Mouse (Mus musculus): ENCODE results near the gene Otud7a. TPM values are rescaled to one million over a fixed set of nuclear protein-coding genes. Genes with fewer than 3 reads are reported as not detected.

Gene Otud7a
- polyA plus RNA-seq, 1 experiment from 2014 or later = 0.13 TPM

DNA sequence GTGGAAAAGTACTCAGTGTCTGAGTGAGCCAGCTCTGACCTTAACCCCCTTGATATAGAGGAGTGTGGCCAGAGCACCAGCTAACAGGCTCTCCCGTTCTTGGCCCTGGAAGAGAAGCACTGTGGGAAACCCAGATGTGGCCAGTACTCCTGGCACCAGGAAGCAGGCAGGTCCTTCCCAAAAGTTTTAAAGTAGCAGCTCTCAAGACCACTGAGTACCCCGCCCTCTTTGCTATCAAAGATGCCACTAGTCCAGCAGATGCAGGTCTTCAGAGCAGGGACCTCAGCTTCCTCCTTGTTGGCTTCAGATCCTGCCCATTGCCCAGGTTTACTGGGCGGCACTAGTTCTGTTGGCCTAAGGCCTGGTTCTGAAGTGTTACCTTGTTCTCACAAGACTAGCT, 318.0 kb downstream of the Otud7a start:
- Histone ChIP-seq H3K27ac (ENCODE audit: low read depth) (no peak overlapping the region), H3K4me1 (ENCODE audit: insufficient read depth) (no peaks in the 10 kb centered on the region), H3K27me3 (ENCODE audit: insufficient read depth, low read length) (peaks cover 38% of the 10 kb centered on the region), H3K36me3 (ENCODE audit: insufficient read depth) (no peaks in the 10 kb centered on the region), H3K4me2 (no peak overlapping the region), H3K9me3 (ENCODE audit: low read depth, low read length) (no peaks in the 10 kb centered on the region), H3K4me3 (ENCODE audit: low read depth, low read length) (no peak overlapping the region), H3K9ac (no peak overlapping the region)
- 73% methylated on average over 3 of the region's 3 CpGs for WGBS
- TF ChIP-seq CTCF (IDR thresholded peaks at IDR 0.05; ENCODE audit: low read depth) = no peak
- ATAC-seq (ENCODE audit: insufficient read depth) = no peak
- no peak for DNase-seq

DNA sequence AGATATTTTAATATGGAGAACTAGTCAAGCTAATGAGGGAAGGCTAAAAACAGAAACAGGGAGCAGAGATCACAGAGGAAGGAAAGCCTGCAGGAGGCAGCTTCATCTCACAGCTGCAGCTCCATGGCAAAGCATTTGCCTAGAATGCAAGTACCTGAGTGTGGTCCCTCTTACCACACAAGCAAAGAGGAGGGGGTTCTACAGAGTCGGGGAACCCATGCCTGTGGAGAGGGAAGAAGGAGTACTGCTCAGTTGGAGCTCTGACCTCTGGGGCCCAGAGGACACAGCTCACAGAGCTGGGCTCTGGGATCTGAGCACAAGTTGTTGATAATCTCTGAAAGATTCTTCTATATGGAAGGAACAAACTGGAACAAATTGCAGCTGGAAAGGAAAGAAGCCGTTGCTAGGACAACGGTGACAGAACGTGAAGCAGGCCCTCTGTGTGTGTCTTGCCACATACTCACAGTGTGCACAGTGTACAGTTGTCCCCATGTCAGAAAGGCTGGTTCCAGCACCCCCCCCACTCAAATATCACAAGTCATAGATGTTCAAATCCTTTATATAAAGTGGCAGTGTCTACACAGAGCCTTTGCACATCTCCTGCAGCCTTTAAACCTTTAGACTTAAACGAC, 324.0 kb downstream of the Otud7a start:
- no peaks in the 10 kb centered on the region for H3K36me3 ChIP-seq (ENCODE audit: insufficient read depth)
- no peaks in the 10 kb centered on the region for H3K4me1 ChIP-seq (ENCODE audit: insufficient read depth)
- 52% methylated on average over 5 of the region's 5 CpGs for WGBS
- TF ChIP-seq CTCF (IDR thresholded peaks at IDR 0.05; ENCODE audit: low read depth) = no peak
- no peaks in the 10 kb centered on the region for H3K27me3 ChIP-seq (ENCODE audit: insufficient read depth, low read length)
- no peaks in the 10 kb centered on the region for H3K9me3 ChIP-seq (ENCODE audit: low read depth, low read length)
- H3K4me2 ChIP-seq = no peak overlapping the region
- no peak overlapping the region for H3K4me3 ChIP-seq (ENCODE audit: low read depth, low read length)
- ATAC-seq (ENCODE audit: insufficient read depth) (no peak), DNase-seq (no peak)
- no peak overlapping the region for H3K27ac ChIP-seq (ENCODE audit: low read depth)
- no peak overlapping the region for H3K9ac ChIP-seq

DNA sequence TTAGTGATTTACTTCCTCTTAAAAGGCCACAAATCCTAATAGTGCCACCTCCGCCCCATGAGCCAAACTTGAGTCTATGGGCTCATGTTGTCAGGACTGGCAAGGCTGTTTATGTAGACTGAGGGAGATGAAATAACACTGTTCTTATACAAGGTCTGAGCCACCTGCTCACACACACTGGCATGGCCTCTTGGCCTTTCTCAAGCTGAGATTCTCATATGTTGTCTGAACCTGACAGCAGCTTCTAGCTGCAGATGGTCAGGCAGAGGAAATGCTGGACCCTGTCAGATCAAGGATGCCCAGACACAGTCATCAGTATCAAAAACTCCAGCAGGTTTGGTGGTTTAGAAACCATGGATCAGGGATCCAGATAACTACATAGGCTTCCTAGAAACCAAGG, 328.7 kb downstream of the Otud7a start:
- Histone ChIP-seq H3K9me3 (ENCODE audit: low read depth, low read length) (no peaks in the 10 kb centered on the region), H3K4me3 (ENCODE audit: low read depth, low read length) (no peak overlapping the region), H3K4me1 (ENCODE audit: insufficient read depth) (no peaks in the 10 kb centered on the region), H3K27me3 (ENCODE audit: insufficient read depth, low read length) (no peaks in the 10 kb centered on the region), H3K36me3 (ENCODE audit: insufficient read depth) (no peaks in the 10 kb centered on the region), H3K4me2 (no peak overlapping the region), H3K27ac (ENCODE audit: low read depth) (no peak overlapping the region), H3K9ac (no peak overlapping the region)
- WGBS = 71% methylated on average over 1 of the region's 1 CpGs
- ATAC-seq (ENCODE audit: insufficient read depth) (no peak), DNase-seq (no peak)
- no peak for TF ChIP-seq CTCF (IDR thresholded peaks at IDR 0.05; ENCODE audit: low read depth)

DNA sequence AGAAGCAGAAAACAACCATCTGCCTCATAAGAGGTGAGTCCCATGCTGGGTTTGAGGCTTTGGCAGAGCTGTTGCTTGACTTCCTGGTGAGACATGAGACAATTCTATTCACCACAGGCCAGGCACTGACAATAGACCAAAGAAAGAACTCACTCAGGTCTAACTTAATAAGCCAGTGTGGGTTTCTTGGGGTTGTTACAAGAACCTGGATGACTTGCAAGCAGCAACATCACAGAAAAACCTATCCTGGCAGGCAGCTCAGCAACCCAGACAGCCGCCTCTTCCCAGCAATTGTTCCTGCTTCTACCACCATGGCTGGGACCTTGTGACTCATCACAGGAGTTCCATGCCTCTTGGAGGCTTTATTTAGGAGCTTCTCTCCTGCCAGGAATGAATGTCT, 329.7 kb downstream of the Otud7a start:
- TF ChIP-seq CTCF (IDR thresholded peaks at IDR 0.05; ENCODE audit: low read depth) = no peak
- ATAC-seq (ENCODE audit: insufficient read depth) = no peak
- Histone ChIP-seq H3K4me1 (ENCODE audit: insufficient read depth) (no peaks in the 10 kb centered on the region), H3K27ac (ENCODE audit: low read depth) (no peak overlapping the region), H3K27me3 (ENCODE audit: insufficient read depth, low read length) (no peaks in the 10 kb centered on the region), H3K4me3 (ENCODE audit: low read depth, low read length) (no peak overlapping the region), H3K36me3 (ENCODE audit: insufficient read depth) (no peaks in the 10 kb centered on the region), H3K9me3 (ENCODE audit: low read depth, low read length) (no peaks in the 10 kb centered on the region), H3K9ac (no peak overlapping the region), H3K4me2 (no peak overlapping the region)
- DNase-seq = no peak
- WGBS = 64% methylated on average over 1 of the region's 1 CpGs

DNA sequence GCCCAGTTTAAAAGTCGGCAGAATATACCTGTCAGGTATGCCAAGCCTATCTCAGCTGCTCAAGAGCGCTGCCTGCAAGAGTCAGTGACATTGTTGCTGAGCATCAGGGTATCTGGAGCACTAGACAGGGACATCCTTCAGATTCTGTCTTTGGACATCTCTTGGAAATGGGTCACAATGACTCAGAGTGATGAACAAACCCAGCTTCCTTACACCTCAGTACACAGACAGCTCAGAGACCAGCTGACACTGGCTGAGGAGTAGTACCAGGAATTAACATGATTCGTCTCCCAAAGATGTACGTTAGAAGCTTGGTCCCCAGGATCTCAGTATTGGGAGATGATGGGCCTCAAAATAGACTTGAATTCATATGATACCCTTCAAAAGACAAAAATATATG, 332.8 kb downstream of the Otud7a start:
- ATAC-seq (ENCODE audit: insufficient read depth) = no peak
- WGBS = 82% methylated on average over 4 of the region's 4 CpGs
- no peak for DNase-seq
- Histone ChIP-seq H3K27me3 (ENCODE audit: insufficient read depth, low read length) (no peaks in the 10 kb centered on the region), H3K36me3 (ENCODE audit: insufficient read depth) (no peaks in the 10 kb centered on the region), H3K4me3 (ENCODE audit: low read depth, low read length) (no peak overlapping the region), H3K9me3 (ENCODE audit: low read depth, low read length) (no peaks in the 10 kb centered on the region), H3K9ac (no peak overlapping the region), H3K27ac (ENCODE audit: low read depth) (no peak overlapping the region), H3K4me2 (no peak overlapping the region), H3K4me1 (ENCODE audit: insufficient read depth) (no peaks in the 10 kb centered on the region)
- no peak for TF ChIP-seq CTCF (IDR thresholded peaks at IDR 0.05; ENCODE audit: low read depth)

DNA sequence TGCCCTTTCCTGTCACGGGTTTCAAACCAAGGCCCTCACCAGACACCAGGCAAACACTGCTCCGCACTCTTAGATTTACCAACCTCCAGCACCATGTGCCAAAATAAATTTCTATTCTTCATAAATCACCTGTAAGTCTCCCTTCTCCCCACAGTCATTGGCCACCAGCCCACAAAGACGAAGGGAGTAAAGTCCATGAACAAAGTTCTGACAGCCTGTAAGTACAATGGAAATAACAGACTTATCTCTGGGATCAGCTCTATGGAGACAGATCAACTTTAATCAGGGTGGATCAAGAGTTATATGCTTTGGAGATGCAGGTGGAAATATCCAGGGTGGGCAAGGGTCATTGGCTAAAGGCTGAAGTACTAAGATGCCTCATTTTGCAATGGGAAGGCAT, 336.3 kb downstream of the Otud7a start:
- H3K4me1 ChIP-seq (ENCODE audit: insufficient read depth) = no peaks in the 10 kb centered on the region
- H3K4me2 ChIP-seq = no peak overlapping the region
- TF ChIP-seq CTCF (IDR thresholded peaks at IDR 0.05; ENCODE audit: low read depth) = no peak
- no peak for ATAC-seq (ENCODE audit: insufficient read depth)
- H3K27ac ChIP-seq (ENCODE audit: low read depth) = no peak overlapping the region
- no peaks in the 10 kb centered on the region for H3K36me3 ChIP-seq (ENCODE audit: insufficient read depth)
- H3K9me3 ChIP-seq (ENCODE audit: low read depth, low read length) = no peaks in the 10 kb centered on the region
- no peak overlapping the region for H3K9ac ChIP-seq
- no peaks in the 10 kb centered on the region for H3K27me3 ChIP-seq (ENCODE audit: insufficient read depth, low read length)
- H3K4me3 ChIP-seq (ENCODE audit: low read depth, low read length) = no peak overlapping the region
- 84% methylated on average over 3 of the region's 3 CpGs for WGBS
- no peak for DNase-seq

DNA sequence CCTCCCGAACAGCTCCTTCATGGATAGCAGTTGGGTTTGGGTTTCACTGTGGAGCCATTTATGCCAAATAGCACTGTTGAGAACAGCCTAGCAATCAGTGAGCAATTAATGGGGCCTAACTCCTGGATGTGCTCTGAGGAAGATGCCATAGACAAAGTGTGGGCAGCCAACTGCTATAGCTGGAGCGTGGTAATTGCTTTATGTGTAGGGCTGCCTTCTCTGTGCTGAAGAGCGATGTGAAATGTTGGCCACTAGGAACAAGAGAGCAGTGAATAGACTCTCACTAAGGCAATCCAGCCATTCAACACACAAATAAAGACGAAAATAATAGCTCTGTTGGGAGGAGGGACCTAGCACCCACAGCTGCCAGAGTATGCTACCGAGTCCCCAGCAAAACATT, 345.2 kb downstream of the Otud7a start:
- 84% methylated on average over 5 of the region's 5 CpGs for WGBS
- H3K27me3 ChIP-seq (ENCODE audit: insufficient read depth, low read length) = no peaks in the 10 kb centered on the region

More for the DNA sequence above, 345.2 kb downstream of the Otud7a start:
- no peaks in the 10 kb centered on the region for H3K9me3 ChIP-seq (ENCODE audit: low read depth, low read length)
- no peaks in the 10 kb centered on the region for H3K4me1 ChIP-seq (ENCODE audit: insufficient read depth)
- DNase-seq (no peak), ATAC-seq (ENCODE audit: insufficient read depth) (no peak)
- no peak overlapping the region for H3K9ac ChIP-seq
- no peak overlapping the region for H3K4me3 ChIP-seq (ENCODE audit: low read depth, low read length)
- no peak overlapping the region for H3K4me2 ChIP-seq
- H3K27ac ChIP-seq (ENCODE audit: low read depth) = no peak overlapping the region
- no peak for TF ChIP-seq CTCF (IDR thresholded peaks at IDR 0.05; ENCODE audit: low read depth)
- no peaks in the 10 kb centered on the region for H3K36me3 ChIP-seq (ENCODE audit: insufficient read depth)
